Comparison of ENCODE assay signal across 8 mouse cellular contexts in genomic region chr6:54463701-54464458, GRCm38 (mm10). TPM values are rescaled to one million over a fixed set of nuclear protein-coding genes. Genes with fewer than 3 reads are reported as not detected.
DNase-seq lines count a peak whose midpoint lies in the region; ATAC-seq and TF ChIP-seq lines count a peak whose summit lies in the region.
"Had no signal": no experiment of that assay in that cellular context is flagged by ENCODE, and none has a peak within 500 bp of the region (broad histone marks: within the 10 kb centered on the region; RNA-seq: fewer than 3 reads in every experiment).

No protein-coding gene starts in this region.

- no peak for TF ChIP-seq POLR2A in cerebellum, adult 2 months (IDR thresholded peaks at IDR 0.05; ENCODE audit: borderline replicate concordance, insufficient read depth, low read length)

- H3K27ac ChIP-seq in hindbrain, embryonic 16.5 days (ENCODE audit: low read depth, low read length), result no peak overlapping the region
- no peak overlapping the region for H3K27ac ChIP-seq in hindbrain, embryonic 13.5 days
- peak overlapping the region; percentile 3; the same call in 1 of the 2 replicates for H3K27ac ChIP-seq in cerebellum, adult 2 months (ENCODE audit: insufficient read depth, low read length)

- no peak overlapping the region for H3K9ac ChIP-seq in hindbrain, embryonic 16.5 days (ENCODE audit: low read depth, low read length)
- H3K9ac ChIP-seq in hindbrain, embryonic 13.5 days, result no peak overlapping the region

- peak; percentile 74; the same call in 1 of the 2 replicates for ATAC-seq in hindbrain, embryonic 16.5 days
- no peak for ATAC-seq in hindbrain, embryonic 13.5 days (ENCODE audit: low FRiP score)
- ATAC-seq: activated CD4-positive, CD25-positive, alpha-beta regulatory T cell, adult 4 months had no signal

- H3K27me3 ChIP-seq in hindbrain, embryonic 16.5 days (replicated peaks; ENCODE audit: control insufficient read depth, insufficient read depth, low read length), result no peaks in the 10 kb centered on the region
- H3K27me3 ChIP-seq in hindbrain, embryonic 13.5 days, result peaks cover 9% of the 10 kb centered on the region; the same call in 1 of the 2 replicates
- H3K27me3 ChIP-seq in cerebellum, adult 2 months (ENCODE audit: control insufficient read depth, insufficient read depth, low read length), result no peaks in the 10 kb centered on the region

- peak; percentile 70 for DNase-seq in brain, adult 2 months (ENCODE audit: low read depth, low spot score)
- DNase-seq in cerebellum, adult 2 months, result peak; percentile 46 to 61
- peak; percentile 31 to 35 for DNase-seq in heart, postnatal 10 days
- DNase-seq in spleen, postnatal 36 days (ENCODE audit: low spot score in 2 of 2), result no peak
- no peak for DNase-seq in kidney, postnatal 25 days

- intact Hi-C loops in heart, postnatal 10 days (cut with DNase I), result no loop called here

- no peak overlapping the region for H3K4me3 ChIP-seq in hindbrain, embryonic 16.5 days (ENCODE audit: low read length)
- H3K4me3 ChIP-seq in hindbrain, embryonic 13.5 days, result no peak overlapping the region
- no peak overlapping the region for H3K4me3 ChIP-seq in cerebellum, adult 2 months (replicated peaks; ENCODE audit: insufficient read depth, low read depth, low read length)

- H3K9me3 ChIP-seq in hindbrain, embryonic 16.5 days (ENCODE audit: control insufficient read depth, low read length), result no peaks in the 10 kb centered on the region
- H3K9me3 ChIP-seq in hindbrain, embryonic 13.5 days, result no peaks in the 10 kb centered on the region

- TF ChIP-seq CTCF in cerebellum, adult 2 months (IDR thresholded peaks at IDR 0.05; ENCODE audit: borderline replicate concordance, insufficient read depth, low read depth, low read length), result no peak

- peaks cover 9% of the 10 kb centered on the region; the same call in 1 of the 2 replicates for H3K4me1 ChIP-seq in hindbrain, embryonic 16.5 days (ENCODE audit: control insufficient read depth, insufficient read depth, low read depth, low read length)
- peaks cover 27% of the 10 kb centered on the region for H3K4me1 ChIP-seq in hindbrain, embryonic 13.5 days (replicated peaks)
- H3K4me1 ChIP-seq in cerebellum, adult 2 months (ENCODE audit: control insufficient read depth, insufficient read depth, low read length), result peaks cover 39% of the 10 kb centered on the region

- no peaks in the 10 kb centered on the region for H3K36me3 ChIP-seq in hindbrain, embryonic 16.5 days (ENCODE audit: control insufficient read depth, insufficient read depth, low read length)
- no peaks in the 10 kb centered on the region for H3K36me3 ChIP-seq in hindbrain, embryonic 13.5 days

- 45% methylated on average over 8 of the region's 8 CpGs for WGBS in hindbrain, embryonic 16.5 days
- WGBS in hindbrain, embryonic 13.5 days, result 60% methylated on average over 8 of the region's 8 CpGs
- 28% methylated on average over 8 of the region's 8 CpGs for WGBS in cerebellum, adult 2 months

- no peak overlapping the region for H3K4me2 ChIP-seq in hindbrain, embryonic 16.5 days (ENCODE audit: low read length)
- H3K4me2 ChIP-seq in hindbrain, embryonic 13.5 days, result no peak overlapping the region

RNA-seq across cellular contexts. Expression of gene Wipf3, which starts 34.5 kb away (rescaled TPM):
- 2.3 and 2.5 TPM in 2 replicates for polyA plus RNA-seq in hindbrain, embryonic 16.5 days (2015; fragmentation: Nextera tagmentation; extraction: Ambion mirVana)
- 3.2 and 3.5 TPM in 2 replicates for polyA plus RNA-seq in hindbrain, embryonic 13.5 days (2015; fragmentation: Nextera tagmentation; extraction: Ambion mirVana)
- 19.7 and 21.6 TPM in 2 replicates for polyA plus RNA-seq in cerebellum, adult 2 months (2012; rRNA removed)
- 10 to 100 TPM; 12.9 to 16.4 TPM for total RNA-seq in heart, postnatal 10 days (2021)
- polyA plus RNA-seq: activated CD4-positive, CD25-positive, alpha-beta regulatory T cell, adult 4 months had no signal

Comparison
In these comparisons a context has a peak if more than half of its experiments do, and no peak if none do; other contexts are left out.
1. DNase-seq: peak in brain, adult 2 months (single experiment), cerebellum, adult 2 months (2 of 2) and heart, postnatal 10 days (2 of 2); none in spleen, postnatal 36 days (0 of 2) and kidney, postnatal 25 days (0 of 2).